Mouse (Mus musculus): ENCODE measurements at regions not wholly inside any gene's neighbourhood (a gene's known extent, or its start where the extent isn't known, plus 50 kb on each side); places are given as distances from the start of the nearest gene placed in this dataset.
"Not testable (repeated sequence)": the region's sequence is repeated elsewhere in the genome, so short reads cannot be mapped to it uniquely, and the experiment has no call there.

- no peak overlapping the region for H3K9ac ChIP-seq (replicated peaks; ENCODE audit: low read depth)
- no peaks in the 10 kb centered on the region for H3K4me1 ChIP-seq (ENCODE audit: insufficient read depth, low read depth, low read length)
- ATAC-seq (no peak), DNase-seq (ENCODE audit: low spot score) (no peak)
- no peaks in the 10 kb centered on the region for H3K27me3 ChIP-seq (replicated peaks; ENCODE audit: insufficient read depth, low read length)
- TF ChIP-seq CTCF (IDR thresholded peaks at IDR 0.05), result no peak
- no peak for TF ChIP-seq EP300 (IDR thresholded peaks at IDR 0.05)
- H3K9me3 ChIP-seq (ENCODE audit: low read length), result no peaks in the 10 kb centered on the region
- H3K4me3 ChIP-seq (ENCODE audit: low read depth, low read length), result no peak overlapping the region
- no peaks in the 10 kb centered on the region for H3K36me3 ChIP-seq (ENCODE audit: insufficient read depth, low read length)
- H3K27ac ChIP-seq (ENCODE audit: low read length), result no peak overlapping the region
- H3K4me2 ChIP-seq (replicated peaks; ENCODE audit: low read depth, low read length), result no peak overlapping the region
Measured at GRCm38 (mm10) chr8:99763012-99763411, 346.7 kb upstream of the Cdh8 start.

GRCm38 (mm10) chr8:99736190-99736589 lies 319.9 kb upstream of the Cdh8 start:
- no peak overlapping the region for H3K9ac ChIP-seq (replicated peaks; ENCODE audit: low read depth)
- H3K4me1 ChIP-seq (ENCODE audit: insufficient read depth, low read depth, low read length), result no peaks in the 10 kb centered on the region
- no peak overlapping the region for H3K27ac ChIP-seq (ENCODE audit: low read length)
- DNase-seq (ENCODE audit: low spot score) (no peak), ATAC-seq (no peak)
- H3K4me2 ChIP-seq (replicated peaks; ENCODE audit: low read depth, low read length), result no peak overlapping the region
- no peak for TF ChIP-seq EP300 (IDR thresholded peaks at IDR 0.05)
- TF ChIP-seq CTCF (IDR thresholded peaks at IDR 0.05), result no peak
- 71% methylated on average over 2 of the region's 2 CpGs for WGBS
- H3K27me3 ChIP-seq (replicated peaks; ENCODE audit: insufficient read depth, low read length), result no peaks in the 10 kb centered on the region
- H3K9me3 ChIP-seq (ENCODE audit: low read length), result no peaks in the 10 kb centered on the region
- H3K36me3 ChIP-seq (ENCODE audit: insufficient read depth, low read length), result no peaks in the 10 kb centered on the region
- no peak overlapping the region for H3K4me3 ChIP-seq (ENCODE audit: low read depth, low read length)

- Histone ChIP-seq H3K4me2 (replicated peaks; ENCODE audit: low read depth, low read length) (no peak overlapping the region), H3K9me3 (ENCODE audit: low read length) (no peaks in the 10 kb centered on the region), H3K36me3 (ENCODE audit: insufficient read depth, low read length) (no peaks in the 10 kb centered on the region), H3K4me1 (ENCODE audit: insufficient read depth, low read depth, low read length) (no peaks in the 10 kb centered on the region), H3K27me3 (replicated peaks; ENCODE audit: insufficient read depth, low read length) (no peaks in the 10 kb centered on the region), H3K4me3 (ENCODE audit: low read depth, low read length) (no peak overlapping the region), H3K9ac (replicated peaks; ENCODE audit: low read depth) (no peak overlapping the region), H3K27ac (ENCODE audit: low read length) (no peak overlapping the region)
- no peak for ATAC-seq
- no peak for DNase-seq (ENCODE audit: low spot score)
- TF ChIP-seq CTCF (IDR thresholded peaks at IDR 0.05) (no peak), EP300 (IDR thresholded peaks at IDR 0.05) (no peak)
- 64% methylated on average over 5 of the region's 5 CpGs for WGBS
Measured at GRCm38 (mm10) chr8:99724626-99725218, 308.5 kb upstream of the Cdh8 start.

GRCm38 (mm10) chr8:99718927-99719326 lies 302.7 kb upstream of the Cdh8 start:
- TF ChIP-seq EP300 (IDR thresholded peaks at IDR 0.05), result no peak
- TF ChIP-seq CTCF (IDR thresholded peaks at IDR 0.05), result no peak
- H3K4me2 ChIP-seq (replicated peaks; ENCODE audit: low read depth, low read length), result no peak overlapping the region
- H3K9me3 ChIP-seq (ENCODE audit: low read length), result no peaks in the 10 kb centered on the region
- H3K4me3 ChIP-seq (ENCODE audit: low read depth, low read length), result no peak overlapping the region
- no peaks in the 10 kb centered on the region for H3K36me3 ChIP-seq (ENCODE audit: insufficient read depth, low read length)
- no peaks in the 10 kb centered on the region for H3K4me1 ChIP-seq (ENCODE audit: insufficient read depth, low read depth, low read length)
- H3K9ac ChIP-seq (replicated peaks; ENCODE audit: low read depth), result no peak overlapping the region
- no peak for DNase-seq (ENCODE audit: low spot score)
- no peak for ATAC-seq
- no peaks in the 10 kb centered on the region for H3K27me3 ChIP-seq (replicated peaks; ENCODE audit: insufficient read depth, low read length)
- no peak overlapping the region for H3K27ac ChIP-seq (ENCODE audit: low read length)

GRCm38 (mm10) chr8:99681673-99682072 lies 265.4 kb upstream of the Cdh8 start:
- ATAC-seq (no peak), DNase-seq (ENCODE audit: low spot score) (no peak)
- H3K27ac ChIP-seq (ENCODE audit: low read length), result no peak overlapping the region
- no peak overlapping the region for H3K4me3 ChIP-seq (ENCODE audit: low read depth, low read length)
- no peaks in the 10 kb centered on the region for H3K9me3 ChIP-seq (ENCODE audit: low read length)
- H3K9ac ChIP-seq (replicated peaks; ENCODE audit: low read depth), result no peak overlapping the region
- no peaks in the 10 kb centered on the region for H3K4me1 ChIP-seq (ENCODE audit: insufficient read depth, low read depth, low read length)
- H3K4me2 ChIP-seq (replicated peaks; ENCODE audit: low read depth, low read length), result no peak overlapping the region
- H3K27me3 ChIP-seq (replicated peaks; ENCODE audit: insufficient read depth, low read length), result no peaks in the 10 kb centered on the region
- no peaks in the 10 kb centered on the region for H3K36me3 ChIP-seq (ENCODE audit: insufficient read depth, low read length)
- TF ChIP-seq EP300 (IDR thresholded peaks at IDR 0.05) (no peak), CTCF (IDR thresholded peaks at IDR 0.05) (no peak)
- 65% methylated on average over 3 of the region's 3 CpGs for WGBS

- DNase-seq (ENCODE audit: low spot score); H3K4me3 ChIP-seq (ENCODE audit: low read depth, low read length); H3K9ac ChIP-seq (replicated peaks; ENCODE audit: low read depth); H3K27ac ChIP-seq (ENCODE audit: low read length); H3K27me3 ChIP-seq (replicated peaks; ENCODE audit: insufficient read depth, low read length); H3K4me1 ChIP-seq (ENCODE audit: insufficient read depth, low read depth, low read length); ATAC-seq; H3K4me2 ChIP-seq (replicated peaks; ENCODE audit: low read depth, low read length); H3K36me3 ChIP-seq (ENCODE audit: insufficient read depth, low read length); H3K9me3 ChIP-seq (ENCODE audit: low read length): not testable (repeated sequence)
- 70% methylated on average over 6 of the region's 6 CpGs for WGBS
Measured at GRCm38 (mm10) chr8:99679253-99679899, 263.1 kb upstream of the Cdh8 start.

- 54% methylated on average over 1 of the region's 1 CpGs for WGBS
Measured at GRCm38 (mm10) chr8:99667693-99668092, 251.4 kb upstream of the Cdh8 start.

More at GRCm38 (mm10) chr8:99667693-99668092, 251.4 kb upstream of the Cdh8 start:
- H3K9me3 ChIP-seq (ENCODE audit: low read length); H3K4me1 ChIP-seq (ENCODE audit: insufficient read depth, low read depth, low read length); H3K27ac ChIP-seq (ENCODE audit: low read length); H3K4me2 ChIP-seq (replicated peaks; ENCODE audit: low read depth, low read length); DNase-seq (ENCODE audit: low spot score); H3K9ac ChIP-seq (replicated peaks; ENCODE audit: low read depth); H3K27me3 ChIP-seq (replicated peaks; ENCODE audit: insufficient read depth, low read length); H3K4me3 ChIP-seq (ENCODE audit: low read depth, low read length); H3K36me3 ChIP-seq (ENCODE audit: insufficient read depth, low read length); ATAC-seq: not testable (repeated sequence)

Data from lung, postnatal 0 days (tissue).